ENCODE assay signal across 18 mouse cellular contexts in genomic region chr16:41521566-41521965, GRCm38 (mm10).
DNase-seq lines count a peak whose midpoint lies in the region; ATAC-seq and TF ChIP-seq lines count a peak whose summit lies in the region.
"Had no signal": no experiment of that assay in that cellular context is flagged by ENCODE, and none has a peak within 500 bp of the region (broad histone marks: within the 10 kb centered on the region; RNA-seq: fewer than 3 reads in every experiment).

No protein-coding gene starts in this region.

- no peak for TF ChIP-seq CTCF in hindbrain, postnatal 0 days (IDR thresholded peaks at IDR 0.05; ENCODE audit: low read depth)
- TF ChIP-seq CTCF in kidney, adult 2 months (conservative IDR thresholded peaks at IDR 0.05; ENCODE audit: insufficient read depth, insufficient read length, low read depth, low read length), result no peak

- no peak overlapping the region for H3K4me2 ChIP-seq in hindbrain, postnatal 0 days (ENCODE audit: low read depth, low read length)
- H3K4me2 ChIP-seq in hindbrain, embryonic 16.5 days (ENCODE audit: low read length), result no peak overlapping the region
- no peak overlapping the region for H3K4me2 ChIP-seq in neural tube, embryonic 13.5 days
- H3K4me2 ChIP-seq: forebrain, embryonic 13.5 days; heart, embryonic 11.5 days; heart, embryonic 15.5 days; hindbrain, embryonic 15.5 days had no signal

- WGBS in hindbrain, postnatal 0 days, result 51% methylated on average over 4 of the region's 4 CpGs
- 52% methylated on average over 4 of the region's 4 CpGs for WGBS in hindbrain, embryonic 16.5 days
- WGBS in kidney, adult 2 months, result 52% methylated on average over 4 of the region's 4 CpGs
- 24% methylated on average over 4 of the region's 4 CpGs for WGBS in neural tube, embryonic 13.5 days

- no peak overlapping the region for H3K9ac ChIP-seq in hindbrain, postnatal 0 days (replicated peaks; ENCODE audit: low read length)
- no peak overlapping the region for H3K9ac ChIP-seq in hindbrain, embryonic 16.5 days (ENCODE audit: low read depth, low read length)
- no peak overlapping the region for H3K9ac ChIP-seq in neural tube, embryonic 13.5 days
- H3K9ac ChIP-seq: forebrain, embryonic 13.5 days; forebrain, postnatal 0 days; heart, embryonic 15.5 days; hindbrain, embryonic 15.5 days had no signal

- H3K9me3 ChIP-seq in hindbrain, postnatal 0 days (ENCODE audit: low read length), result no peaks in the 10 kb centered on the region
- no peaks in the 10 kb centered on the region for H3K9me3 ChIP-seq in hindbrain, embryonic 16.5 days (ENCODE audit: control insufficient read depth, low read length)
- H3K9me3 ChIP-seq in neural tube, embryonic 13.5 days, result no peaks in the 10 kb centered on the region
- H3K9me3 ChIP-seq: embryonic facial prominence, embryonic 10.5 days; forebrain, embryonic 13.5 days; heart, embryonic 15.5 days; hindbrain, embryonic 15.5 days had no signal

- H3K4me3 ChIP-seq in hindbrain, postnatal 0 days (ENCODE audit: low read length), result no peak overlapping the region
- H3K4me3 ChIP-seq in hindbrain, embryonic 16.5 days (ENCODE audit: low read length), result no peak overlapping the region
- no peak overlapping the region for H3K4me3 ChIP-seq in kidney, adult 2 months (ENCODE audit: insufficient read depth, low read depth, low read length)
- H3K4me3 ChIP-seq in neural tube, embryonic 13.5 days, result no peak overlapping the region
- H3K4me3 ChIP-seq: embryonic facial prominence, embryonic 10.5 days; forebrain, embryonic 13.5 days; heart, adult 2 months; heart, embryonic 15.5 days; hindbrain, embryonic 15.5 days had no signal

- H3K27ac ChIP-seq in hindbrain, postnatal 0 days, result no peak overlapping the region
- H3K27ac ChIP-seq in hindbrain, embryonic 16.5 days (ENCODE audit: low read depth, low read length), result no peak overlapping the region
- no peak overlapping the region for H3K27ac ChIP-seq in kidney, adult 2 months (ENCODE audit: insufficient read depth, low read depth, low read length)
- 0 out of 2 replicates have a peak overlapping the region, but pooled peaks have one; percentile 18 for H3K27ac ChIP-seq in neural tube, embryonic 13.5 days (replicated peaks)
- H3K27ac ChIP-seq: embryonic facial prominence, embryonic 10.5 days; forebrain, embryonic 13.5 days; heart, adult 2 months; heart, embryonic 15.5 days; hindbrain, embryonic 15.5 days had no signal

- H3K4me1 ChIP-seq in hindbrain, postnatal 0 days (ENCODE audit: insufficient read depth, low read length), result no peaks in the 10 kb centered on the region
- H3K4me1 ChIP-seq in hindbrain, embryonic 16.5 days (ENCODE audit: control insufficient read depth, insufficient read depth, low read depth, low read length), result peaks cover 2% of the 10 kb centered on the region; the same call in 1 of the 2 replicates
- no peaks in the 10 kb centered on the region for H3K4me1 ChIP-seq in kidney, adult 2 months (ENCODE audit: control insufficient read depth, insufficient read depth, low read length)
- peaks cover 8% of the 10 kb centered on the region; the same call in 1 of the 2 replicates for H3K4me1 ChIP-seq in neural tube, embryonic 13.5 days (replicated peaks)
- H3K4me1 ChIP-seq: embryonic facial prominence, embryonic 10.5 days; heart, embryonic 15.5 days; hindbrain, embryonic 15.5 days had no signal

- peak; percentile 25 for DNase-seq in hindbrain, postnatal 0 days (ENCODE audit: low spot score)
- peak; percentile 13 for DNase-seq in kidney, postnatal 10 days
- DNase-seq in kidney, adult 2 months, result no peak
- DNase-seq in adrenal gland, adult (ENCODE audit: inconsistent age in 2 of 2, low spot score in 1 of 2), result no peak
- DNase-seq: adrenal gland, adult 8-10 months; adrenal gland, postnatal 36 days; cerebellum, adult 2 months; forebrain, postnatal 0 days; gastrocnemius, postnatal 14 days; heart, adult 2 months; heart, postnatal 14 days had no signal

- no peaks in the 10 kb centered on the region for H3K36me3 ChIP-seq in hindbrain, postnatal 0 days (ENCODE audit: insufficient read depth, low read length)
- H3K36me3 ChIP-seq in hindbrain, embryonic 16.5 days (ENCODE audit: control insufficient read depth, insufficient read depth, low read length), result no peaks in the 10 kb centered on the region
- no peaks in the 10 kb centered on the region for H3K36me3 ChIP-seq in kidney, adult 2 months (ENCODE audit: control insufficient read depth, insufficient read depth, low read length)
- H3K36me3 ChIP-seq in neural tube, embryonic 13.5 days, result no peaks in the 10 kb centered on the region
- H3K36me3 ChIP-seq: embryonic facial prominence, embryonic 10.5 days; heart, embryonic 15.5 days; hindbrain, embryonic 15.5 days had no signal

- no peak for TF ChIP-seq POLR2A in kidney, adult 2 months (IDR thresholded peaks at IDR 0.05; ENCODE audit: low read depth, low read length)

- H3K27me3 ChIP-seq in hindbrain, postnatal 0 days (ENCODE audit: insufficient read depth, low read length), result no peaks in the 10 kb centered on the region
- H3K27me3 ChIP-seq in hindbrain, embryonic 16.5 days (replicated peaks; ENCODE audit: control insufficient read depth, insufficient read depth, low read length), result no peaks in the 10 kb centered on the region
- no peaks in the 10 kb centered on the region for H3K27me3 ChIP-seq in kidney, adult 2 months (replicated peaks; ENCODE audit: control insufficient read depth, insufficient read depth, low read length)
- 0 out of 2 replicates have a peak, but pooled peaks cover 4% of the 10 kb centered on the region for H3K27me3 ChIP-seq in neural tube, embryonic 13.5 days
- H3K27me3 ChIP-seq: forebrain, embryonic 13.5 days; heart, embryonic 15.5 days; hindbrain, embryonic 15.5 days had no signal

- no peak for ATAC-seq in hindbrain, postnatal 0 days
- no peak for ATAC-seq in hindbrain, embryonic 16.5 days
- peak; percentile 56; the same call in 1 of the 2 replicates for ATAC-seq in neural tube, embryonic 13.5 days (ENCODE audit: low read depth)
- ATAC-seq: forebrain, embryonic 13.5 days; forebrain, postnatal 0 days had no signal

Comparison
In these comparisons a context has a peak if more than half of its experiments do, and no peak if none do; other contexts are left out.
1. DNase-seq: peak in hindbrain, postnatal 0 days (single experiment) and kidney, postnatal 10 days (single experiment); none in kidney, adult 2 months (single experiment) and adrenal gland, adult (0 of 2).